Mouse (Mus musculus) embryo, embryonic 10 days (tissue): ENCODE results near the gene Lelp1.

ENCODE experiments used
- DNase-seq: peaks from one replicate; pipeline ENCODE4 v3.0.0-alpha.2; 2015; ENCODE audit warnings: low spot score

Lelp1 gene

GRCm38 (mm10) chr3:92142644-92143043, at the start of gene Lelp1:
Gene Lelp1, minus strand, starts transcription at chr3:92142744.
- no peak for DNase-seq

DNA sequence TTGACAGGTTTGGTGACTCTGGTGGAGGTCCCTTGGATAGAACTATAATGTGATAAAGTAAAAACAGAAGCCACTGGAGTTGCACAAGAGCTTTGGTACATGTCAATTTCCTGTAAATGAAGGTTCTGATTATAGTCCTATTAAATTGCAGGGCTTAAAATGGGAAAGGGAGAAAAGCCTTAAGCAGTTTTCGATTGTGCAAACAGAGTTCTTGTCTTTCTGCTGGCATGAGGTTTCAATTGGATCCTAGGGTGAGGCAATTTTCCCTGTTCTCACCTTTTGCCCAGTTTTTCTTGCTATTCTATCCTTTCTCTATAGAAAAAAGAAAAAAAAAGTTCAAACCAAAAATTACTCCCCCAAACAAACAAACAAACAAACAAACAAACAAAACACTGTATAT, 34.3 kb upstream of the Lelp1 start:
- no peak for DNase-seq

DNA sequence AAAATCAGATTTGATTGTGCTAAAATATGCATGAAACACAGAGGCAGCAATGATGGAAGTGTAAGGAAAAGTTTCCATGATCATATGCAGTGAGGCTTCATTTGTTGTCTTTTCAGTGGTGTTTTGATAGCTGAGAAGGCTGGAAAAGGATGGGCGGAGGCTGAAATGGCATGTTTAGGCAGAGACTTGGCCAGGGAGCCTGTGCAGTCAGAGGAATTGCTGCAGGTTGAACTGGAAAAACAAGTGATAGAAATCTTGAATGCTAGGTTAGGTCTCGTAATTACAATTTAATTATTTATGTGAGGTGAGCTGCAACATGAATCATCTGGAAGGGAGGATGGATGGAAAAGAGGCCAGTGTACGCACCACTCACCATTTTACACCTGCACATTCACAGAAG, 27.3 kb upstream of the Lelp1 start:
- no peak for DNase-seq

DNA sequence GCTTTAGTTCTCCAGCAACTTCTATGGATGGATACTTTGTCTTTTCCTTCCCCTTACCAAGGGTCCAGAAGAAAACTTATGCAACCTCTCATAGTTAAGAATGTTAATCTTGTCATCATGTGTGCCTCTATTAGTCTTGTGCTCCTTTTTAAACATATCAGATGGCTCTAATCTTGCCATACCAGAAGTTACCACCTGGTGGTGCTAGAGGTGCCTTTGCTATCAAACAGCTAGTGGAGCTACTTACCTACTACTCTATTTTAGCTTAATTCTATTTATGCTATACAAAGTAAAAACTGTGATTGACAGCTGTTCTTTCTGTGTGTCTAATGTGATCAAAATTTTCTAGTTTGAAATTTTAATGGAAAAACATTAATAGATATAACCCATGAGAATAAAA, 10.8 kb upstream of the Lelp1 start:
- peak; percentile 79 for DNase-seq

GRCm38 (mm10) chr3:92150631-92151277, 8.2 kb upstream of the Lelp1 start:
- DNase-seq: peak; percentile 85

DNA sequence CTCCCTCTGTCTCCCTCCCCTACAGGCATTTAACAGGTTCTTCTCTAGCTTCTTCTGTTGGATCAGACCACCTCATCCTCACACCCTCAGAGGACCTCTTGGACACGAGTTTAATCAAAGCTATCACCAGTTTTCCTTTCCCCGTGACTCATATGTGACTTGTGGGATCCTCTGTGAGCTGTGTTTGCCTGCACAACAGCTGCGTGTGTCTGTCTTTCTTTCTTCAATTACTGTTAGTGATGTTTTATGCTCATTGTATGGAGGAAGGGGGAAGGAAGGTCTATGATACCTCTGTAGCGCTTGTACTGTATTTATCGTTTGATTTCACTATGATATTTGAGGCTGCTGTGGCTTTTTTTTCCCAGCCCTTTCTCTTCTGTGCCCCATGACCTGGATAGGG, 5.4 kb upstream of the Lelp1 start:
- no peak for DNase-seq

- DNase-seq: peak; percentile 24
Measured at GRCm38 (mm10) chr3:92147420-92147819, 4.9 kb upstream of the Lelp1 start.

GRCm38 (mm10) chr3:92123847-92124246, 18.7 kb downstream of the Lelp1 start, which contains the start of gene Prr9:
Gene Prr9, minus strand, starts transcription at chr3:92123947.
- DNase-seq: no peak

GRCm38 (mm10) chr3:92120902-92121301, 21.6 kb downstream of the Lelp1 start:
- DNase-seq: no peak

- DNase-seq: peak; percentile 68
Measured at GRCm38 (mm10) chr3:92117930-92118329, 24.6 kb downstream of the Lelp1 start.

DNA sequence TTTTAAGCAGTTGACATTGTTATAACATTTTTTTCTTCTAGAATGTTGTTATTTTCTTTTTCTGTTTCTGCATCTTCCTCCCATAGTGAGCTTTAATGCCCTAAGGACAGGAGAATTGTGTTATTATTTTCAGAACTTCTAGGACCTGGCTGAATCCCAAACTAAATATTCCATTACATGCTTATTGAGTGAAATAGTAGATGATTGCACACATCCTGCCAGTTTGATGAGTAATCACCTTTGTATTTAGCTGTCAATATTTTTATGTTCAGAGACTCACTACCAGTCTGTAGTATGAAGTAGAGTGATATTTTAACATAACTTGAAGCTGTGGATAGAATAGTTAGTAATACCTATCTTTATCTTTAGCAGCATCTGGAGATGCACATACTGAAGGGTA, 31.0 kb downstream of the Lelp1 start:
- no peak for DNase-seq

DNA sequence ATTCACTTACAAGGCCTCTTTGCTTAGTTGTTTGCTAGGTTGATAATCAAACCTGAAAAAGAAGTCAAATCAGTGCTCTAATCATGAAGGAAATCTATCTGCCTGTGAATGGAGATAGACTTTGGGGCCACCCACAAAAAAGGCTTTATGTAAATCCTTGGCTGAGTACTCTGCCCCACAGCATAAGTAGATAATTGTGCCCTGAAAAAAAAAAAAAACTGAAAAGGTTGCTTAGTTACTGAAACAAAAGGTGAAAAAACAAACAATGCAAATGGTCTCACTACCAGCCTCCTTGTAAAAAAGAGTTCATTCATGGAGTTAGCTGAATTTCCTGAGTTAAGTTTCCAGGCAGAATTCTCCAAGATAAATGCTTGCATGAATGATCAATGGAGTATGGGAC, 31.8 kb downstream of the Lelp1 start:
- no peak for DNase-seq

DNA sequence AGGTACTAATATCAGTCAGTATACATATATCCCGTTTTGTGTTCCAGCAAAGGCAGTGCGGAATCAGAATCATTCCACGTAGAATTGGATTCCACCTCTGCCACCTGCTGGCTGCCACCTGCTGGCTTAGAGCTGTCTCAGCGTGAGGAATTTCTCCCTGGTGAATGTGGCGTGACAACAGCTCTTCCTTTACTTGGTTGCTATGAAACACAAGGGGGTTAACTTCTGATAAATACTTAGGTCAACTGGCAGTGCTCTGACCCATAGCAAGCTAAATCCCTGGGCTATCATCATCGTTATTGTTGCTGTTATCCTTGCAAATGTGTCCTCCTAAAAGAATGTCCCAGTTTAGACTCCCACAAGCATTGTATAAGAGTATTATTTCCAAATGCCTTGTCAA, 36.0 kb downstream of the Lelp1 start:
- peak; percentile 71 for DNase-seq
